Mouse (Mus musculus) cortical plate, adult 2 months (tissue): ENCODE measurements around the gene Barhl2. TPM values are rescaled to one million over a fixed set of nuclear protein-coding genes. Genes with fewer than 3 reads are reported as not detected.

ENCODE experiments used
- H3K27ac ChIP-seq: fragments of 200-500 bp; 2 replicates; pipeline ENCODE4 v1.5.1; 2012; ENCODE audit warnings: low read length, control low read depth, inconsistent platforms; ENCODE audit not compliant: insufficient read depth
- H3K4me1 ChIP-seq: fragments of 200-500 bp; 2 replicates; pipeline ENCODE4 v1.6.1; 2011; ENCODE audit warnings: low read length; ENCODE audit not compliant: control insufficient read depth, insufficient read depth
- H3K4me3 ChIP-seq: fragments of 200-500 bp; 2 replicates; pipeline ENCODE4 v1.5.1; 2011; ENCODE audit warnings: mild to moderate bottlenecking, low read length, control low read depth; ENCODE audit not compliant: insufficient read depth
- CTCF ChIP-seq: fragments of 200-500 bp; IDR thresholded peaks from 2 replicates; pipeline ENCODE4 v1.5.1; 2011; ENCODE audit warnings: mild to moderate bottlenecking, control low read depth, low read length; ENCODE audit not compliant: insufficient read depth; ENCODE audit errors: extremely low read depth
- POLR2A ChIP-seq: fragments of 200-500 bp; IDR thresholded peaks from 2 replicates; pipeline ENCODE4 v1.6.1; 2011; ENCODE audit warnings: mild to moderate bottlenecking, low read length, control low read depth; ENCODE audit not compliant: insufficient read depth; ENCODE audit errors: extremely low read depth
- polyA plus RNA-seq: library from polyadenylated mRNA; depleted of rRNA; stranded (reverse); fragments of >200 nt; gene quantifications from 2 replicates; pipeline ENCODE4 v1.2.3, GENCODE M21; 2012

The Barhl2 gene
- polyA plus RNA-seq, 1 experiment, result not detected

GRCm38 (mm10) chr5:106464336-106465128 lies 6.6 kb upstream of the Barhl2 start:
- H3K4me1 ChIP-seq, result no peaks in the 10 kb centered on the region

DNA sequence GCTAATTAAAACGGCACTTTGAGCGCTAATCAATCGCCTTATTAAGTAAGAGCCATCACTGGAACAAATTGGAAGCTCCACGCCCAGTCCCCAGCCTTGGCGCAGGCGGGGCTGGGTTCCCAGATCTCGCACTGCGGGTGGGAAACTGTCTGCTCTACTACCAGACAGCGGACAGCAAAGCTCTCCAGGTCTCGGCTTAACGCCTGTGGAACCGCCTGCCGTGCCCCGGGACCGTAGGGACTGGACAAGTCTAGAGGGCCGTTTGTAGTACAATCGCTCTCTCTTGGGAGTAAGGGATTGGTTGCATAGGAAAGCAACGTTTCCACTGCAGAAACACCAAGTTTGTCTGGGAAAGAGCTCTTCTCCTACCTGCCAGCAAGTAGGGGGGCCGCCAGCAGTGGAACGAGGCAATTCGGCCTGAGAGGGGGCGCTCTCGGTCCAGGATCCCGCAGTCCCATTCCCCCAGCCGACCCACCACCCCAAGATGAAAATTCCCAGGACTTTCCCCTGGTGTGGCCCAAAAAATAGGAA lies 5.8 kb upstream of the Barhl2 start:
- TF ChIP-seq CTCF (no peak), POLR2A (no peak)
- no peak overlapping the region for H3K4me3 ChIP-seq
- no peak overlapping the region for H3K27ac ChIP-seq
- no peaks in the 10 kb centered on the region for H3K4me1 ChIP-seq

More at GRCm38 (mm10) chr5:106464336-106465128, 6.6 kb upstream of the Barhl2 start:
- no peak overlapping the region for H3K4me3 ChIP-seq
- TF ChIP-seq POLR2A, result no peak
- TF ChIP-seq CTCF, result no peak
- no peak overlapping the region for H3K27ac ChIP-seq

DNA sequence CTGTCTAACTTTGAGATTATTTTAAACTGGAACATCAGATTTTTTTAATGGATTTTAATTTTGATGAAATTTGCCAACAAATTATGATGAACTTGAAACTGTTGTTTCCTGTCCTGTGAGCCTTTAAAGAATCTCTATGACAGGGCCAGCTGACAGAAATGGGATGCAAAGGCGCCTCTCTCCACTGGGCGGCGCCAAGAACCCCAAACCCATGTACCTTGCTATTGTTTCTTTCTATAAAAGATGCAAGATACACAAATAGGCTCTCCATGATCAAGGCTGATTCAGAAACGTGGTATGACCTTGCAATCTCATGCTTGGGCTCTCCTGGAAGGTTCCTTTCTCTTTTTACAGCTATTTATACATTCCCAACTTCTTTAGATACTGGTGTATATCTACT lies 3.9 kb upstream of the Barhl2 start:
- Histone ChIP-seq H3K27ac (no peak overlapping the region), H3K4me3 (no peak overlapping the region), H3K4me1 (no peaks in the 10 kb centered on the region)
- TF ChIP-seq POLR2A, result no peak
- TF ChIP-seq CTCF, result peak; percentile 36

DNA sequence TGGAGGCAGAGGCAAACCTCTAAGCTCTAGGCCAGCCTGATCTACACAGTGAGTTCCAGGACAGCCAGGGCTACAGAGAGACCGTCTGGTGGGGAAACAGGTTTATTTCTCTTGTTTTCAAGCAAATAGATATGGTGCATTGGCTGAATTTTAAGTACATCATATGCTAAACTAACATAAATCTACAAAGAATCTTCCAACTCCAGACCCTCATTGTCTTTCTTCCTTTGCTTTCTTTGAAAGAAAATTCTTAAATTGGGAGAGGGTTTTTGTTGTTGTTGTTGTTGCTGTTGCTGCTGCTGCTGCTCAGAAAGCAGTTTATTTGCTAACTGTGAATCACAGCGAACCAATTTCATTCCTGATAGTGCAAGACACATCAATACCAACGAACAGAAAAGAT lies 3.5 kb upstream of the Barhl2 start:
- Histone ChIP-seq H3K4me1 (no peaks in the 10 kb centered on the region), H3K4me3 (no peak overlapping the region), H3K27ac (no peak overlapping the region)
- TF ChIP-seq CTCF (no peak), POLR2A (no peak)

DNA sequence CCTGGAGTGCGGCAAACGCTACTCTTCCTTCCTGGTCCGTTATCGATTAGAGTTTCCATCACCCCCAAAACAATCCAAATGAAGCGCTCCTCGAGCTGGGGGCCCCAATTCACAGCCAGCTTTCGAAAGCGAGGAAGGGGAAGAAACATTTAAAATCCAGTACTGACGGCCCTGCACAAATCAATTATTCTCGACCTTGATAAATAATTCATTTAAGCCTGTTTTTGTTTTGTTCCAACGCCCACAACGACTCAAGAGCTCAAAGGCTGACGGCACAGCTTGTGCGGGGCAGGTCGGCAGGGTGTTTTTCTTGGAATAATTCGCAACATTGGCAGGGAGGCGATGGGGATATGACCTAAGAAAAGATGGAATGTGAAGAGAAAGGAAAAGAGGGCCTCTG lies 2.6 kb upstream of the Barhl2 start:
- H3K4me3 ChIP-seq, result no peak overlapping the region
- no peaks in the 10 kb centered on the region for H3K4me1 ChIP-seq
- TF ChIP-seq POLR2A, result no peak
- TF ChIP-seq CTCF, result no peak
- H3K27ac ChIP-seq, result no peak overlapping the region

GRCm38 (mm10) chr5:106460001-106460511 lies 2.1 kb upstream of the Barhl2 start:
- TF ChIP-seq CTCF (no peak), POLR2A (no peak)

DNA sequence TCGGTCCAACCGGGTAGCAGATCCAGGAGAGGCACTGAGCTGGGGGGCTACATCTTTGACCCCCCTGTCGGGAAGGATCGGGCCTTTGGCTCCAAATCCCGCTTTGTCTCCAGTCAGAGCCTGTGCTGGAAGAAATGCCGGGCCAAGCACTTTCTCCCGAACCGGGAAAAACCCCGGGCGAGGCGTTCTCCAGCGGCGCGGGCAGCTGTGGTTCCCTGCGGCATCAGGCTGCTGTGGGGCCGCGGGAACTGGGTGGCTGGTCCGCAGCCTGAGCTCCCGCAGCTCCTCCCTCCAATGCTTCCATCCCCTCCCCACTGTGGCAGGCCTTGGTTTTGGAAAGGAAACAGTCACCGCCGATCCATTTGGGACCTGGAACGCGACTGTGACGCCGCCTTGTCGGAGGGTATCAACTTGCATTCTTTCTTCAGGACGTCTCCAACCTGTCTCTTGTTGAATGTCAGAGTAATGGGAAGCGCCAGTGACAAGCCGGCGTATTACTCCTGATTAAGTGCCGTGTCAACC lies 1.2 kb upstream of the Barhl2 start:
- no peak overlapping the region for H3K27ac ChIP-seq

More at GRCm38 (mm10) chr5:106460001-106460511, 2.1 kb upstream of the Barhl2 start:
- Histone ChIP-seq H3K4me3 (no peak overlapping the region), H3K27ac (no peak overlapping the region), H3K4me1 (no peaks in the 10 kb centered on the region)

GRCm38 (mm10) chr5:106458477-106459119 lies 632 bp upstream of the Barhl2 start:
- Histone ChIP-seq H3K4me3 (no peak overlapping the region), H3K27ac (no peak overlapping the region), H3K4me1 (no peaks in the 10 kb centered on the region)
- no peak for TF ChIP-seq CTCF
- TF ChIP-seq POLR2A, result no peak

More for the DNA sequence above, 1.2 kb upstream of the Barhl2 start:
- TF ChIP-seq CTCF, result no peak
- TF ChIP-seq POLR2A, result no peak
- Histone ChIP-seq H3K4me3 (no peak overlapping the region), H3K4me1 (no peaks in the 10 kb centered on the region)

GRCm38 (mm10) chr5:106457111-106457925 lies 648 bp downstream of the Barhl2 start:
- TF ChIP-seq CTCF (no peak), POLR2A (no peak)
- Histone ChIP-seq H3K4me3 (no peak overlapping the region), H3K4me1 (no peaks in the 10 kb centered on the region), H3K27ac (no peak overlapping the region)
